Mouse (Mus musculus) E14TG2a.4 (cell line): Measurements from ENCODE around the gene Rab8b.
"Not testable (repeated sequence)": the region's sequence is repeated elsewhere in the genome, so short reads cannot be mapped to it uniquely, and the experiment has no call there.

Experiments
- CTCF ChIP-seq: conservative IDR thresholded peaks from 2 replicates; pipeline ENCODE4 v1.5.1; 2014; ENCODE audit warnings: low read length
- NANOG ChIP-seq: IDR thresholded peaks from 2 replicates; pipeline ENCODE4 v1.6.1; 2014; ENCODE audit warnings: borderline replicate concordance, low read length, mixed read lengths

GRCm38 (mm10) chr9:66892456-66892855 lies 27.0 kb downstream of the Rab8b start:
- not testable (repeated sequence) for TF ChIP-seq CTCF, NANOG
